Mouse (Mus musculus) G1E (cell line): ENCODE data around the gene Taok2.

Experiments
- CTCF ChIP-seq: IDR thresholded peaks from 2 replicates; pipeline ENCODE4 v1.5.1; 2012; ENCODE audit warnings: low read depth, low read length, inconsistent platforms, mixed read lengths
- GATA1 ChIP-seq: IDR thresholded peaks from 2 replicates; pipeline ENCODE4 v1.6.1; 2012; ENCODE audit warnings: borderline replicate concordance, low read length, inconsistent platforms, mixed read lengths
- GATA2 ChIP-seq: IDR thresholded peaks from 2 replicates; pipeline ENCODE4 v1.6.1; 2012; ENCODE audit warnings: low read depth, low read length, inconsistent platforms, borderline replicate concordance
- POLR2AphosphoS5 ChIP-seq: IDR thresholded peaks from 2 replicates; pipeline ENCODE4 v1.6.1; 2012; ENCODE audit warnings: low read depth, low read length, inconsistent platforms; ENCODE audit not compliant: insufficient replicate concordance
- TAL1 ChIP-seq: conservative IDR thresholded peaks from 2 replicates; pipeline ENCODE4 v1.6.1; 2012; ENCODE audit warnings: low read depth, low read length, inconsistent platforms, mixed read lengths

DNA sequence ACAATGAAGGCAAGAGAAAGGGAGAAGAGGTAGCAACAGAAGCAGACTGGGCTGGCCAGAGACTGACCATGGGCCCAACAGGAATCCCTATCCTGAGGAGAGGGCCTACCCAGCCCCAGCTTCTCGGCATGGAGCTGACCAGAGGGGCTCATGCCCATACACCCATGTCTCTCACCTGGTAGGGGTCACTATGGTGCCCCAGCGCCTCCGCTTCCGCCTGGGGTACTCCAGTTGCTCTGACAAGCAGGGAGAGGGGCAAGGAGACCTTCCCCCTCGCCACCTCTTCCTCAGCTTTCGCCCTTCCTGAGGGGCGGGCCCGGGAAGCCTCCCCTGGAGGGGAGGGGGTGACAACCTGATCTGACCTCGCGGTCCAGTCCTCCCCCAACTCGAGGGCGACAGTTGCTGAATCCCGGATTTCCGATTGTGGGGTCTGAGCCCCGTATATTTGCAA lies 747 bp downstream of the Taok2 start:
- TF ChIP-seq POLR2AphosphoS5 (no peak), CTCF (no peak), TAL1 (no peak), GATA1 (no peak), GATA2 (no peak)
